Mouse (Mus musculus) heart, embryonic 14.5 days (tissue): ENCODE measurements around the gene Dmbt1. TPM values are rescaled to one million over a fixed set of nuclear protein-coding genes. Genes with fewer than 3 reads are reported as not detected.
"Not testable (repeated sequence)": the region's sequence is repeated elsewhere in the genome, so short reads cannot be mapped to it uniquely, and the experiment has no call there.

Experiments
- ATAC-seq: fragments of 200-750 bp; cut with Nextera tagmentation; 2 replicates; pipeline ENCODE4 v1.8.0; 2017; ENCODE audit warnings: low read depth, moderate TSS enrichment; ENCODE audit not compliant: insufficient number of reproducible peaks, insufficient read depth, low FRiP score
- H3K27ac ChIP-seq, 2 experiments: fragments of 200-500 bp in 1 of 2; fragments of 300-500 bp in 1 of 2; sonication (generic) in 1 of 2; replicated peaks in 1 of 2; 2 replicates each; pipeline ENCODE4 v1.5.1; 2012 to 2014; ENCODE audit warnings: low read depth in 2 of 2, low read length in 2 of 2, control low read depth in 1 of 2, mild to moderate bottlenecking in 1 of 2, mixed read lengths in 1 of 2; ENCODE audit not compliant: control insufficient read depth in 1 of 2, insufficient read depth in 1 of 2
- H3K27me3 ChIP-seq: fragments of 300-500 bp; sonication (generic); 2 replicates; pipeline ENCODE4 v1.6.1; 2014; ENCODE audit warnings: mild to moderate bottlenecking, low read length, control low read depth; ENCODE audit not compliant: control insufficient read depth, insufficient read depth
- H3K36me3 ChIP-seq: fragments of 300-500 bp; sonication (generic); 2 replicates; pipeline ENCODE4 v1.6.1; 2014; ENCODE audit warnings: mild to moderate bottlenecking, control low read depth, low read length, mixed read lengths; ENCODE audit not compliant: control insufficient read depth, insufficient read depth
- H3K4me1 ChIP-seq, 2 experiments: fragments of 200-500 bp in 1 of 2; fragments of 300-500 bp in 1 of 2; sonication (generic) in 1 of 2; 2 replicates each; pipeline ENCODE4 v1.6.1; 2012 to 2014; ENCODE audit warnings: low read length in 2 of 2, control low read depth in 1 of 2, mixed read lengths in 1 of 2; ENCODE audit not compliant: control insufficient read depth in 2 of 2, insufficient read depth in 2 of 2
- H3K4me2 ChIP-seq: fragments of 300-500 bp; sonication (generic); 2 replicates; pipeline ENCODE4 v1.6.1; 2014; ENCODE audit warnings: mild to moderate bottlenecking, low read length
- H3K4me3 ChIP-seq, 2 experiments: fragments of 200-500 bp in 1 of 2; fragments of 300-500 bp in 1 of 2; sonication (generic) in 1 of 2; 2 replicates each; pipeline ENCODE4 v1.5.1; 2012 to 2014; ENCODE audit warnings: low read length in 2 of 2, mild to moderate bottlenecking in 2 of 2, control low read depth in 1 of 2, low read depth in 1 of 2, moderate library complexity in 1 of 2; ENCODE audit not compliant: control insufficient read depth in 1 of 2, insufficient read depth in 1 of 2
- H3K9ac ChIP-seq: fragments of 300-500 bp; sonication (generic); 2 replicates; pipeline ENCODE4 v1.6.1; 2014; ENCODE audit warnings: mild to moderate bottlenecking, low read length
- H3K9me3 ChIP-seq: fragments of 300-500 bp; sonication (generic); 2 replicates; pipeline ENCODE4 v1.6.1; 2016; ENCODE audit warnings: low read length, control low read depth; ENCODE audit not compliant: control insufficient read depth
- WGBS: fragments of 180-500 bp; shearing (Covaris S2); extraction: QIAGEN DNeasy Blood & Tissue Kit; methylation state at CpG from one replicate; pipeline ENCODE4 v1.1.7; 2014; 5-methylcytosine and 5-hydroxymethylcytosine counted together
- polyA plus RNA-seq: library from polyadenylated mRNA; unstranded; fragments of >200 nt; fragmentation: Nextera tagmentation; extraction: Ambion mirVana; gene quantifications from 2 replicates; pipeline ENCODE4 v1.2.1, GENCODE M21; 2014

The Dmbt1 gene
- polyA plus RNA-seq, 1 experiment from 2014 or later: not detected

DNA sequence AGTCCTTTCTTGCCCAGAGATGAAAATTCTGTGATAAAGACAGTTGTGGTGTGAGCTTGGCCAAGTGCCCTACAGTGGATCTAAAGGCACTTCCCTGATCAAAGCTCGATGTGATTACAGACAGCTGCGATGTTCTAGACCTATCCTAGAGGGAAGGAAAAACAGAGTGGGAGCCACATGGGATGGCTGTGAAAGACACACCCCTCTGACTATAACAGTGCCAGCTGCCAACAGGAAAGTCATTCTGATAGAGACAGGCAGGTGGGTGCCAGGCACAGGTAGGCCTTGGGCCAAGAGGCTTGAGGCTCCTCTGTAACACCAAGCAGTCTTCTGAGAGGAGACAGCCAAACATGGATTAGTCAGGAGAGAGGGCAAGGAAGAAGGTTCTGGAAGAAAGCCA is 12.7 kb upstream of the Dmbt1 start:
- Histone ChIP-seq H3K36me3 (no peaks in the 10 kb centered on the region), H3K27ac (no peak overlapping the region), H3K4me3 (no peak overlapping the region), H3K9me3 (0 out of 2 replicates have a peak, but pooled peaks cover 5% of the 10 kb centered on the region), H3K4me1 (peaks cover 0 to under 1% of the 10 kb centered on the region in 2 experiments; a peak in 2 of 4 replicates), H3K4me2 (no peak overlapping the region), H3K27me3 (no peaks in the 10 kb centered on the region), H3K9ac (no peak overlapping the region)
- no peak for ATAC-seq
- WGBS: 81% methylated on average over 2 of the region's 2 CpGs

DNA sequence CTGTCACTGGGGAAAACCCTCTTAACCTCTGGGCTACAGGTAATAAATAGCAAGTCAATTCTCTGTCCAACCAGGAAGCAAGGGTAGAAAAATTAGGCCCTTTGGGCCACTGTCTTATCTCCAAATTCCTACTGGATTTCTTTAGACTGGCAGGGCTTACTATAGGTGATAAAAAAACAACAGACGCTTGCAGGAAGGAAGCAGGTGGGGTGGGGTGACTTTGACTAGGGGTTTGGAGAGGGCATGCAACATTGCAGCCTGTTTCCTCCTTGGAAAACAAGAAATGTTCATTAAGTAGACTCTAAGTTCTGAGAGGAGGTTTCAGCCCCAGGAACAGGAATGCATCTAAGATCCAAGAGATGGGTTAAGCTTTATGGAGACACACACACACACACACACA is 7.0 kb upstream of the Dmbt1 start:
- no peak for ATAC-seq
- no peak overlapping the region for H3K9ac ChIP-seq
- no peaks in the 10 kb centered on the region for H3K36me3 ChIP-seq
- H3K27ac ChIP-seq: no peak overlapping the region
- H3K27me3 ChIP-seq: no peaks in the 10 kb centered on the region
- H3K4me2 ChIP-seq: no peak overlapping the region
- WGBS: 22% methylated on average over 1 of the region's 1 CpGs
- H3K4me3 ChIP-seq: no peak overlapping the region
- peaks cover 0 to 7% of the 10 kb centered on the region in 2 experiments; a peak in 2 of 4 replicates for H3K4me1 ChIP-seq
- no peaks in the 10 kb centered on the region for H3K9me3 ChIP-seq

GRCm38 (mm10) chr7:131027557-131027956 is 4.3 kb upstream of the Dmbt1 start:
- H3K9ac ChIP-seq: no peak overlapping the region
- no peaks in the 10 kb centered on the region for H3K36me3 ChIP-seq
- H3K4me1 ChIP-seq: peaks cover 0 to 7% of the 10 kb centered on the region in 2 experiments; a peak in 2 of 4 replicates
- H3K4me3 ChIP-seq: no peak overlapping the region
- WGBS: 70% methylated on average over 1 of the region's 1 CpGs
- ATAC-seq: no peak
- H3K27ac ChIP-seq: no peak overlapping the region
- no peak overlapping the region for H3K4me2 ChIP-seq
- no peaks in the 10 kb centered on the region for H3K9me3 ChIP-seq
- H3K27me3 ChIP-seq: no peaks in the 10 kb centered on the region

- Histone ChIP-seq H3K27ac (no peak overlapping the region), H3K27me3 (no peaks in the 10 kb centered on the region)
- ATAC-seq: no peak
Measured at GRCm38 (mm10) chr7:131036396-131036795, 4.5 kb downstream of the Dmbt1 start.

GRCm38 (mm10) chr7:131037083-131037482 is 5.2 kb downstream of the Dmbt1 start:
- Histone ChIP-seq H3K4me3 (no peak overlapping the region), H3K4me2 (no peak overlapping the region), H3K9me3 (no peaks in the 10 kb centered on the region), H3K27ac (no peak overlapping the region), H3K27me3 (no peaks in the 10 kb centered on the region), H3K9ac (no peak overlapping the region), H3K4me1 (peaks cover 8 to 10% of the 10 kb centered on the region in 2 experiments; a peak in 3 of 4 replicates), H3K36me3 (no peaks in the 10 kb centered on the region)
- no peak for ATAC-seq
- 32% methylated on average over 2 of the region's 2 CpGs for WGBS

More at GRCm38 (mm10) chr7:131036396-131036795, 4.5 kb downstream of the Dmbt1 start:
- Histone ChIP-seq H3K4me3 (no peak overlapping the region), H3K9ac (no peak overlapping the region), H3K36me3 (no peaks in the 10 kb centered on the region), H3K9me3 (no peaks in the 10 kb centered on the region), H3K4me2 (no peak overlapping the region), H3K4me1 (peaks cover 8 to 10% of the 10 kb centered on the region in 2 experiments; a peak in 3 of 4 replicates)
- 50% methylated on average over 3 of the region's 3 CpGs for WGBS

DNA sequence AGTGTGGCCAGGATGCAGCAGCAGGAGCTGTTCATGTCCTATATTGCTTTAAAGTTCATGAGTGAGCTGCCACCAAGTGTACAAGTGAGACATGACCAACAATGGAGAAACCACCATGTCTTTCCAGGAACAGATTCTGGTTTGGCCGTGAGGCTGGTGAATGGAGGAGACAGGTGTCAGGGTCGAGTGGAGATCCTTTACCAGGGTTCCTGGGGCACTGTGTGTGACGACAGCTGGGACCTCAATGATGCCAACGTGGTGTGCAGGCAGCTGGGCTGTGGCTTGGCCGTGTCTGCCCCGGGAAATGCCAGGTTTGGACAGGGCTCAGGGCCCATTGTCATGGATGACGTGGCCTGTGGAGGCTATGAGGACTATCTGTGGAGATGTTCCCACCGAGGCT is 8.9 kb downstream of the Dmbt1 start:
- H3K4me2 ChIP-seq, H3K27me3 ChIP-seq, H3K9me3 ChIP-seq, ATAC-seq, H3K4me3 ChIP-seq, H3K27ac ChIP-seq, H3K9ac ChIP-seq, H3K36me3 ChIP-seq, H3K4me1 ChIP-seq: not testable (repeated sequence)
- 81% methylated on average over 8 of the region's 8 CpGs for WGBS

DNA sequence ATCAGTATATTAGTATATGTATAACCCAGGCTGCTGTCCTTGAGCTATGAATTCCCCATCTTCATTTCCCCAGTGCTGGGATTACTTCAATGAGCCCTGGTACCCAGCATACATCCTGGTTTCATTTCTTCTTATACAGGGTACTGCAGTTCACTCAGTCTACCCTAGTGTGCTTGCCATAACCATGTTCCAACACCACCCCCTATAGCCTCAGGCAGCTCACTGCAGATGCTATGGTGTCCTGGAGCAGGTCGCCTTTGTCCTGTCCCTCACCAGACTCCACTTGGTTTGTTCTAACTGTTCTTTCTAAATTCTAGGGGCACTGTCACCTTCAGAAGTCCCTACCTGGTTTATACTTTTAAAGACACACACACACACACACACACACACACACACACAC is 10.8 kb downstream of the Dmbt1 start:
- no peaks in the 10 kb centered on the region for H3K27me3 ChIP-seq
- no peaks in the 10 kb centered on the region for H3K9me3 ChIP-seq
- no peaks in the 10 kb centered on the region for H3K36me3 ChIP-seq
- ATAC-seq: no peak
- 50% methylated on average over 1 of the region's 1 CpGs for WGBS
- peaks cover 1 to 3% of the 10 kb centered on the region in 2 experiments; a peak in 2 of 4 replicates for H3K4me1 ChIP-seq
- H3K4me2 ChIP-seq: no peak overlapping the region
- no peak overlapping the region for H3K9ac ChIP-seq
- H3K27ac ChIP-seq: no peak overlapping the region
- no peak overlapping the region for H3K4me3 ChIP-seq

DNA sequence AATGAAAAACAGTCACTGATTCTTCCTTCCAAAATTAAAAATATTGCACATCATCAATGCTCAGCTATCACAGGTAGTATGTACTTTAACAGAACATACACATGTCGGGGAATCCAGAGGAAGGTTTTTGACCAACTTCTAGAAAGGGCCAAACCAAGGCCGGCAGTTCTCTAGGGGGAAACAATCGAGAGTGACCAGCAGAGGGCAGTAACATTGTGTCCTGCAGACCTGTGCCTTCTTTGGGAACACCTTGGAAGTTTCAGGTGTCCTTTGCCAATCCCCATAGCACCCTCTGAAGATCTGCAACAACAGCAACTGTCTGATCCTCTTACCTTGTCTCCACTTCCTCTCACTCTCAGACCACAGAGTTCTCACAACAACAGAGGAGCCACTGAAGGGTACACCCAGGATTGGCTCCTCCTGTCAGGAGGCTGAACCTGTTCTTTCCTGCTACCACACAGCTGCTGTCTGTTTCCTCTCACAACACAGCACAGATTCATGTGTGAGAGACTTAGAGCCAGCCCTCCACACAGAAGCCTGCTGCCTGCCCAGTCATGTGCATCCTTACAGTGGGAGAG is 13.5 kb downstream of the Dmbt1 start:
- H3K36me3 ChIP-seq, H3K4me3 ChIP-seq, ATAC-seq, H3K9ac ChIP-seq, H3K4me2 ChIP-seq, H3K27ac ChIP-seq, H3K4me1 ChIP-seq, H3K9me3 ChIP-seq, H3K27me3 ChIP-seq: not testable (repeated sequence)
- WGBS: 23% methylated on average over 3 of the region's 3 CpGs
